Mouse (Mus musculus) E14TG2a.4 (cell line): ENCODE measurements around the gene Oit1.

Experiments
- H3K27me3 ChIP-seq: 2 replicates; pipeline ENCODE4 v1.6.1; 2014; ENCODE audit warnings: low read length, control low read depth; ENCODE audit not compliant: insufficient read depth
- H3K36me3 ChIP-seq: 2 replicates; pipeline ENCODE4 v1.6.1; 2014; ENCODE audit warnings: low read length, control low read depth; ENCODE audit not compliant: insufficient read depth
- H3K4me1 ChIP-seq: replicated peaks from 2 replicates; pipeline ENCODE4 v1.6.1; 2014; ENCODE audit warnings: low read depth, low read length, control low read depth
- H3K4me3 ChIP-seq: replicated peaks from 2 replicates; pipeline ENCODE4 v1.5.1; 2014; ENCODE audit warnings: mild to moderate bottlenecking, low read length
- H3K9me3 ChIP-seq: 2 replicates; pipeline ENCODE4 v1.6.1; 2014; ENCODE audit warnings: low read length, control low read depth
- CTCF ChIP-seq: conservative IDR thresholded peaks from 2 replicates; pipeline ENCODE4 v1.5.1; 2014; ENCODE audit warnings: low read length
- NANOG ChIP-seq: IDR thresholded peaks from 2 replicates; pipeline ENCODE4 v1.6.1; 2014; ENCODE audit warnings: borderline replicate concordance, low read length, mixed read lengths
- POU5F1 ChIP-seq: IDR thresholded peaks from 2 replicates; pipeline ENCODE4 v1.6.1; 2014; ENCODE audit warnings: low read length, borderline replicate concordance

The Oit1 gene

GRCm38 (mm10) chr14:8392181-8392825, 13.7 kb upstream of the Oit1 start:
- Histone ChIP-seq H3K4me1 (peaks cover 5% of the 10 kb centered on the region), H3K4me3 (no peak overlapping the region), H3K36me3 (no peaks in the 10 kb centered on the region), H3K27me3 (0 out of 2 replicates have a peak, but pooled peaks cover 4% of the 10 kb centered on the region), H3K9me3 (no peaks in the 10 kb centered on the region)
- TF ChIP-seq NANOG (no peak), POU5F1 (no peak), CTCF (no peak)

GRCm38 (mm10) chr14:8369394-8369793, 9.2 kb downstream of the Oit1 start:
- Histone ChIP-seq H3K36me3 (no peaks in the 10 kb centered on the region), H3K9me3 (peaks cover 11% of the 10 kb centered on the region), H3K4me1 (peaks cover 29% of the 10 kb centered on the region), H3K27me3 (no peaks in the 10 kb centered on the region), H3K4me3 (no peak overlapping the region)
- TF ChIP-seq POU5F1 (no peak), NANOG (no peak), CTCF (no peak)

DNA sequence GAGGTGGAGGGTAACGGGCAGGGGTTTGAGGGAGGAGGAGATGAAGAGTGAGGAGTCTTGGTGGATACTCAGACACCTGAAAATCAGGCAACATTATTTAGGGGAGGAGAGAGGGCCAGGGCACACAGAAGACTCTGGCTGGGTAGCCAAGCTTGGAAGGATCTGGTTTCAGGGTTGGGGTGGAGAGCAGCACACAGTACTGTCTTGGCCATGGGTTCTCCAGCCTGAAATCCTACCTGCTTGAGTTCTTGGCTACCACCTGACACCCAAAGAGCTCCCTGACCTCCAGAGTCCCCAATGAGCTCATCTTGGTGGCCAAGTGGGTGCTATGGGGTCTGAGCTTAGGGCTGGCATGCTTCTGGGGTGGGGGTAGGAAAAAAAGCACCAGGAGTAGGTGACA, 9.7 kb downstream of the Oit1 start:
- TF ChIP-seq CTCF = no peak
- TF ChIP-seq NANOG = no peak
- no peak for TF ChIP-seq POU5F1
- H3K27me3 ChIP-seq = no peaks in the 10 kb centered on the region
- H3K9me3 ChIP-seq = peaks cover 7% of the 10 kb centered on the region
- H3K4me3 ChIP-seq = no peak overlapping the region
- no peaks in the 10 kb centered on the region for H3K36me3 ChIP-seq
- peaks cover 29% of the 10 kb centered on the region for H3K4me1 ChIP-seq

DNA sequence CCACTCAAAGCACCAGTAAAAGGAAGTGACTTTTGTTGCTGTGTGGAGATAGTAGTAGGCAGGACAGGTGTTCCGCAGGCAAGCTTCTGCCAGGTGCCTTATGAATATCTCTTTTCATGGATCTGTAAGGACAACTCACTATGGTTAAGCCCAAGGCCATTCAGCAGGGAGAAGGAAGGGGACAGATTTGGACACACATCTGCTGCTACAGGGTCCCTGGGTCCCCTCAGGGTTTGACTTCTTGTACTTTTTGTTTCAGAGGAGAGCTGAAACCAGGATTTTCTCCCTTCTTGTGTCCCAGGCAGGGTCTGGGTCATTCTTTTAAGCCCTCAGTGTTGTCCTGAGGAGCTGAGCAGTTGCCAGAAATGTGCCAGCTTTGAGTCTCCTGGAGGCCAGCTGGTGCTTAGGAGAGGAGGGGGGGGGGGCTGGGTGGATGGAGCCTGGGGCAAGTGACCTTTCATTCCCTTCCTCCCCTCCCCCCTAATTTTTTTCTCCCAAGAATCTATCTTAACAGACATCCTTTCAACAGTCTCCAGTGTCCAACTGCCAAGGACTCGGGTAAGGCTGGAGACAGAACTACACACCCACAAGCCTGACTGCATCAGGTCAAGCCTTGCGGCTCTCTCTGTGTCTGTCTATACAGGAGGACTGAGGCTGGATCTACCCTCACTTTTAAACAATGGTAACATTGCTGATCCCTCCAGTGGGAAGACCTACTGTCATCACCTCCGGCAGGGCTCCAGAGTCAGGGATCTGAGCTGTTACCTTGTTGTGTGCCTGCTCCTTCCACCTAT, 10.6 kb downstream of the Oit1 start:
- H3K4me3 ChIP-seq = peak overlapping the region; percentile 37; the same call in 1 of the 2 replicates
- peaks cover 29% of the 10 kb centered on the region for H3K4me1 ChIP-seq
- no peaks in the 10 kb centered on the region for H3K36me3 ChIP-seq
- no peak for TF ChIP-seq POU5F1
- TF ChIP-seq CTCF = no peak
- no peak for TF ChIP-seq NANOG
- no peaks in the 10 kb centered on the region for H3K9me3 ChIP-seq
- no peaks in the 10 kb centered on the region for H3K27me3 ChIP-seq

GRCm38 (mm10) chr14:8367121-8367520, 11.4 kb downstream of the Oit1 start:
- Histone ChIP-seq H3K27me3 (no peaks in the 10 kb centered on the region), H3K4me1 (peaks cover 29% of the 10 kb centered on the region), H3K9me3 (no peaks in the 10 kb centered on the region), H3K36me3 (no peaks in the 10 kb centered on the region), H3K4me3 (peak overlapping the region; percentile 37; the same call in 1 of the 2 replicates)
- TF ChIP-seq NANOG (no peak), CTCF (no peak), POU5F1 (no peak)

- no peaks in the 10 kb centered on the region for H3K36me3 ChIP-seq
- no peak for TF ChIP-seq NANOG
- no peak for TF ChIP-seq POU5F1
- no peak for TF ChIP-seq CTCF
- H3K4me3 ChIP-seq = no peak overlapping the region
- no peaks in the 10 kb centered on the region for H3K27me3 ChIP-seq
- H3K9me3 ChIP-seq = no peaks in the 10 kb centered on the region
- peaks cover 29% of the 10 kb centered on the region for H3K4me1 ChIP-seq
Measured at GRCm38 (mm10) chr14:8365833-8366232, 12.7 kb downstream of the Oit1 start.

GRCm38 (mm10) chr14:8356836-8357235, 21.7 kb downstream of the Oit1 start:
- Histone ChIP-seq H3K4me1 (peaks cover 21% of the 10 kb centered on the region), H3K36me3 (no peaks in the 10 kb centered on the region), H3K9me3 (no peaks in the 10 kb centered on the region), H3K4me3 (no peak overlapping the region), H3K27me3 (no peaks in the 10 kb centered on the region)
- no peak for TF ChIP-seq POU5F1
- TF ChIP-seq CTCF = no peak
- TF ChIP-seq NANOG = no peak

DNA sequence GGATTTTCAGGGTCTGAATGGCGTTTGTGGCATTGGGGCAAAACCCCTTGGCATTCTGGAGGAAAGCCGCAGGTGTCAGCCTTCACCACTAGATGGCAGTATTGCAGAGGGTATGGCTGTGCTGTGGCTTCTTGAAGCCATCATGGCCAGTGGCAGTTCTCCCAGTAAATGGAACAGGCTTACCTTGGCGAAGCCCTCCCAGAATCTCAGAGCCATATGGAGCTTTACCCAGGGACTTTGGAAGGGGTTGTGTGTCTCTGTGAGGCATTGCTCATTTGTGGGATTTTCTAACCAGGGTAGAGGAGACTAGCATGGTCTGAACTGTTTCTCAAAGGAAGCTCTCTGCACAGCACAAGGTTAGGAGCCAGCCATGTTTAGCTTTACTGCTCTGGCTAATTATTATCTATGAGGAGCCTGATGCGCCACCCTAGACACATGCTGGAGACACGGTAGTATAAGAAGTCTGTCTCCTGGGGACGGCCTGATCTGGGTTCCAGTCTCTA, 22.5 kb downstream of the Oit1 start:
- TF ChIP-seq CTCF = peak; percentile 84
- TF ChIP-seq POU5F1 = no peak
- Histone ChIP-seq H3K4me1 (peaks cover 21% of the 10 kb centered on the region), H3K4me3 (no peak overlapping the region), H3K27me3 (no peaks in the 10 kb centered on the region), H3K9me3 (no peaks in the 10 kb centered on the region), H3K36me3 (no peaks in the 10 kb centered on the region)

DNA sequence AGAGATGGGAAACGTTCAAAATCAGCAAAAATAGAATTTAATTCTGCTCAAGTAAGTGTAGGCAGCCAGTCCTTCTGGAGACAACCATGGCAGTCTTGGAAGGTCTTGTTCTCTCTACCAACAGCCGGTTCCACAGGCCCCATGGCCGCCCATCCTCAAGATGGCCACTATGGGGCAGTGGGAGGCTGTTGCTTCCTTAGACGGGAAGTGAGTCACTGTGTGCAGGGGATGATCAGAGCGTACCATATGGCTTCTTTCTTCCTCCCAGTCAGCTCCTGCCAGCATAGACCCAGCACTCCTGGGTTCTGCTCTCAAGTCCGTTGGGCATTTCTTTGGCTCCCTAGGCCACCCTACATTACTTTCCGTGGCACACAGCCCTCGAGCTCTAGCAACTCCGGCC, 29.6 kb downstream of the Oit1 start:
- H3K27me3 ChIP-seq = peaks cover 6% of the 10 kb centered on the region; the same call in 1 of the 2 replicates
- no peak overlapping the region for H3K4me3 ChIP-seq
- H3K9me3 ChIP-seq = no peaks in the 10 kb centered on the region
- no peaks in the 10 kb centered on the region for H3K4me1 ChIP-seq
- no peaks in the 10 kb centered on the region for H3K36me3 ChIP-seq
- TF ChIP-seq CTCF = no peak
- TF ChIP-seq NANOG = no peak
- TF ChIP-seq POU5F1 = no peak
